Mouse (Mus musculus) hindbrain, embryonic 16.5 days (tissue): ENCODE results near the gene Ppp2r3c. TPM values are rescaled to one million over a fixed set of nuclear protein-coding genes. Genes with fewer than 3 reads are reported as not detected.
"Not testable (repeated sequence)": the region's sequence is repeated elsewhere in the genome, so short reads cannot be mapped to it uniquely, and the experiment has no call there.

ENCODE experiments used
- ATAC-seq: fragments of 200-750 bp; cut with Nextera tagmentation; 2 replicates; pipeline ENCODE4 v1.8.0; 2017; ENCODE audit warnings: moderate TSS enrichment, moderate library complexity
- H3K27ac ChIP-seq: fragments of 300-500 bp; sonication (generic); 2 replicates; pipeline ENCODE4 v1.5.1; 2014; ENCODE audit warnings: low read depth, mild to moderate bottlenecking, control low read depth, low read length, moderate library complexity
- H3K27me3 ChIP-seq: fragments of 300-500 bp; sonication (generic); replicated peaks from 2 replicates; pipeline ENCODE4 v1.6.1; 2014; ENCODE audit warnings: low read length; ENCODE audit not compliant: control insufficient read depth, insufficient read depth
- H3K36me3 ChIP-seq: fragments of 300-500 bp; sonication (generic); 2 replicates; pipeline ENCODE4 v1.6.1; 2014; ENCODE audit warnings: mild to moderate bottlenecking, low read length, moderate library complexity, mixed read lengths; ENCODE audit not compliant: control insufficient read depth, insufficient read depth
- H3K4me1 ChIP-seq: fragments of 300-500 bp; sonication (generic); 2 replicates; pipeline ENCODE4 v1.6.1; 2014; ENCODE audit warnings: low read depth, low read length; ENCODE audit not compliant: control insufficient read depth, insufficient read depth
- H3K4me2 ChIP-seq: fragments of 300-500 bp; sonication (generic); 2 replicates; pipeline ENCODE4 v1.6.1; 2014; ENCODE audit warnings: mild to moderate bottlenecking, low read length, control low read depth, moderate library complexity
- H3K4me3 ChIP-seq: fragments of 300-500 bp; sonication (generic); 2 replicates; pipeline ENCODE4 v1.5.1; 2014; ENCODE audit warnings: mild to moderate bottlenecking, low read length, control low read depth, moderate library complexity
- H3K9ac ChIP-seq: fragments of 300-500 bp; sonication (generic); 2 replicates; pipeline ENCODE4 v1.6.1; 2014; ENCODE audit warnings: low read depth, mild to moderate bottlenecking, control low read depth, low read length, moderate library complexity
- H3K9me3 ChIP-seq: fragments of 300-500 bp; sonication (generic); 2 replicates; pipeline ENCODE4 v1.6.1; 2014; ENCODE audit warnings: mild to moderate bottlenecking, low read length, moderate library complexity; ENCODE audit not compliant: control insufficient read depth
- WGBS: fragments of 180-500 bp; shearing (Covaris S2); extraction: QIAGEN DNeasy Blood & Tissue Kit; methylation state at CpG from one replicate; pipeline ENCODE4 v1.1.7; 2014; 5-methylcytosine and 5-hydroxymethylcytosine counted together
- polyA plus RNA-seq: library from polyadenylated mRNA; unstranded; fragments of >200 nt; fragmentation: Nextera tagmentation; extraction: Ambion mirVana; gene quantifications from 2 replicates; pipeline ENCODE4 v1.2.1, GENCODE M21; 2015

Ppp2r3c gene
- polyA plus RNA-seq, 1 experiment from 2014 or later: 18.0 TPM

DNA sequence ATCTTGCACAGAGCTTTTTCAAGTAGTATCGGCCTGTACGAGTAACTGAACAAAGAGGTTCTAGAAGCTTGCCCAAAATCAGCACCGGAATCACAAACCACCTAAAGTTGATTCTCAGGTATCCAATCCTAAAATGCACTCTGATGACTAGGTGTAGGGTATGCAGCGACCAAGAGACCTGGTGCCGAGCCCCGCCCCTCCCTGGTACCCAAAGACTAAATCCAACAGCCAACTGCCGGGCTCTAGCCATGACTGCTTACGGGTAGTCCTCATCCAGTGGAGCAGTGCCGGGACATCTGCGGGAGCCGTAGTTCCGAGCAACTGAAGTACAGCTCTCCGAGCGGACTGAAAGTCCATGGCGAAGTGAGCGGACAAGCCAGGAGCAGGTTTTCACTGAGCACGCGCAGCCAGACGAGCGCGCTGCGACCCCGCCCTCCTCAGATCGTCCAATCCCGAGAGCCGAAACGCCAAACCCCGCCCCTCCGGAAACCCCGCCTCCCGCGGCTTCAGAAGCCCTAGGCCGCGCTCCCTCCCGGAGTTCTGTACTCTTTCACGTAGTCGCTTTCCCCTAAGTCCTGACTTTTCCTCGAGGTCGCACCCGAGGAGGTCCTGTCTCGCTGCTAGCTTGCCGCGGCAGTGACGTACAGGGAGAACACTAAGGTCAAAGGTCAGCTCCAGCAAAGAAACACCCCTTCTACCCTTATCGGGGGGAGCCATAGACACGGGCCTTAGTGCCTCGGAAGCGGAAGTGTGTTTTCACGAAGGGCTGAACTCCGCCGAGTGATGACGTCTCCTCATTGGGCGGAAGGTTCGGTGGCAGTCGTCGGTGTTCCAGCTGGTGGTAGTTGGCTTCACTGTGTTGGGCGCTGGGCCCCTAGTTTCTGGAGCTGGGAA, 72.9 kb downstream of the Ppp2r3c start, which contains the start of gene Srp54c:
Gene Srp54c (plus strand): TSS at position 543 of the 894 bp plus-strand sequence.
- H3K36me3 ChIP-seq, H3K27me3 ChIP-seq, H3K4me2 ChIP-seq, H3K27ac ChIP-seq, H3K9me3 ChIP-seq, H3K9ac ChIP-seq, H3K4me1 ChIP-seq: not testable (repeated sequence)
- peak within 1 kb of the TSS; percentile 35 for H3K4me3 ChIP-seq
- ATAC-seq: peak; percentile 99
- WGBS: no CpG with 5 or more reads among the region's 57 CpGs

Other genes starting within 250 kb of the Ppp2r3c start
- gene 2700097O09Rik, start 222.9 kb downstream of the Ppp2r3c start, polyA plus RNA-seq: 31.9 and 33.0 TPM in 2 replicates
- gene Srp54a, start 222.7 kb downstream of the Ppp2r3c start, polyA plus RNA-seq: 186 and 190 TPM in 2 replicates
- gene Fam177a, start 178.5 kb downstream of the Ppp2r3c start, polyA plus RNA-seq: 74.3 and 84.4 TPM in 2 replicates
- gene Srp54b, start 147.9 kb downstream of the Ppp2r3c start, polyA plus RNA-seq: 55.5 and 64.7 TPM in 2 replicates
- not detected in 2 replicates for gene 1700047I17Rik2, start 103.4 kb downstream of the Ppp2r3c start, polyA plus RNA-seq
- gene Srp54c, start 72.8 kb downstream of the Ppp2r3c start, polyA plus RNA-seq: 75.8 and 78.3 TPM in 2 replicates
- gene 1110008L16Rik, start 3.4 kb downstream of the Ppp2r3c start, polyA plus RNA-seq: 9.4 and 12.0 TPM in 2 replicates
- 383 and 402 TPM in 2 replicates for gene Psma6, start 81.2 kb upstream of the Ppp2r3c start, polyA plus RNA-seq
- 62.3 and 64.3 TPM in 2 replicates for gene Nfkbia, start 189.6 kb upstream of the Ppp2r3c start, polyA plus RNA-seq